Mouse (Mus musculus): ENCODE data around the gene Fam3a.
A peak's percentile ranks its signal among the peaks of the same experiment; 100 is the strongest.
"Not testable (repeated sequence)": the region's sequence is repeated elsewhere in the genome, so short reads cannot be mapped to it uniquely, and the experiment has no call there.

The Fam3a gene

GRCm38 (mm10) chrX:74392535-74393443, at the start of gene Fam3a, which contains the start of gene Ikbkg:
Fam3a (minus strand) TSS chrX:74393272.
Ikbkg (plus strand) TSS chrX:74393290.
- peak; percentile 83 for DNase-seq

GRCm38 (mm10) chrX:74429290-74429821, 36.3 kb upstream of the Fam3a start:
- DNase-seq: peak; percentile 67

GRCm38 (mm10) chrX:74428826-74429276, 35.8 kb upstream of the Fam3a start, which contains the start of gene G6pdx:
G6pdx (minus strand) TSS chrX:74429194.
- peak; percentile 93 for DNase-seq

- DNase-seq: peak; percentile 10
These were observed 35.2 kb upstream of the Fam3a start for GRCm38 (mm10) chrX:74428146-74428825.

GRCm38 (mm10) chrX:74427116-74427515, 34.0 kb upstream of the Fam3a start:
- no peak for DNase-seq

- no peak for DNase-seq
These were observed 33.2 kb upstream of the Fam3a start for GRCm38 (mm10) chrX:74426256-74426655.

- no peak for DNase-seq
These were observed 32.1 kb upstream of the Fam3a start for GRCm38 (mm10) chrX:74425195-74425594.

GRCm38 (mm10) chrX:74424443-74424842, 31.4 kb upstream of the Fam3a start:
- no peak for DNase-seq

- peak; percentile 67 for DNase-seq
These were observed 20.3 kb upstream of the Fam3a start for GRCm38 (mm10) chrX:74413377-74413776.

GRCm38 (mm10) chrX:74408340-74408739, 15.3 kb upstream of the Fam3a start:
- no peak for DNase-seq

GRCm38 (mm10) chrX:74400136-74400535, 7.1 kb upstream of the Fam3a start:
- DNase-seq: no peak

- no peak for DNase-seq
These were observed 4.9 kb downstream of the Fam3a start for GRCm38 (mm10) chrX:74388153-74388552.

- DNase-seq: no peak
These were observed 8.6 kb downstream of the Fam3a start for GRCm38 (mm10) chrX:74384451-74384850.

- peak; percentile 87 for DNase-seq
These were observed 20.1 kb downstream of the Fam3a start, which contains the start of the genes Ubl4a and Slc10a3 for GRCm38 (mm10) chrX:74372888-74373549. Ubl4a (minus strand) TSS chrX:74373218. Slc10a3 (minus strand) TSS chrX:74373349.

- DNase-seq: peak; percentile 77
These were observed 24.7 kb downstream of the Fam3a start for GRCm38 (mm10) chrX:74368209-74368909.

- no peak for DNase-seq
These were observed 25.6 kb downstream of the Fam3a start for GRCm38 (mm10) chrX:74367512-74367911.

- no peak for DNase-seq
These were observed 33.9 kb downstream of the Fam3a start for GRCm38 (mm10) chrX:74359171-74359570.

GRCm38 (mm10) chrX:74357069-74357468, 36.0 kb downstream of the Fam3a start:
- DNase-seq: not testable (repeated sequence)

GRCm38 (mm10) chrX:74353467-74353770, 39.7 kb downstream of the Fam3a start, which contains the start of gene Lage3:
Lage3 (minus strand) TSS chrX:74353618.
- DNase-seq: peak; percentile 90

GRCm38 (mm10) chrX:74352645-74353466, 40.2 kb downstream of the Fam3a start:
- no peak for DNase-seq
